Mouse (Mus musculus) midbrain, embryonic 14.5 days (tissue): ENCODE results near the gene Mgll. TPM values are rescaled to one million over a fixed set of nuclear protein-coding genes. Genes with fewer than 3 reads are reported as not detected.

Experiments used
- ATAC-seq: fragments of 200-750 bp; cut with Nextera tagmentation; 2 replicates; pipeline ENCODE4 v1.8.0; 2017; ENCODE audit warnings: moderate number of reproducible peaks, moderate library complexity; ENCODE audit not compliant: low FRiP score, low TSS enrichment
- DNase-seq: peaks from one replicate; pipeline ENCODE4 v3.0.0-alpha.2; 2015
- H3K27ac ChIP-seq: fragments of 300-500 bp; sonication (generic); replicated peaks from 2 replicates; pipeline ENCODE4 v1.5.1; 2014; ENCODE audit warnings: mild to moderate bottlenecking, low read depth, low read length, moderate library complexity
- H3K27me3 ChIP-seq: fragments of 300-500 bp; sonication (generic); 2 replicates; pipeline ENCODE4 v1.6.1; 2014; ENCODE audit warnings: low read length, control low read depth, mixed read lengths; ENCODE audit not compliant: control insufficient read depth, insufficient read depth
- H3K36me3 ChIP-seq: fragments of 300-500 bp; sonication (generic); 2 replicates; pipeline ENCODE4 v1.6.1; 2014; ENCODE audit warnings: low read length, control low read depth; ENCODE audit not compliant: control insufficient read depth, insufficient read depth
- H3K4me1 ChIP-seq: fragments of 300-500 bp; sonication (generic); 2 replicates; pipeline ENCODE4 v1.6.1; 2014; ENCODE audit warnings: mild to moderate bottlenecking, antibody characterized with exemption, low read length, control low read depth; ENCODE audit not compliant: control insufficient read depth, insufficient read depth
- H3K4me2 ChIP-seq: fragments of 300-500 bp; sonication (generic); 2 replicates; pipeline ENCODE4 v1.6.1; 2014; ENCODE audit warnings: mild to moderate bottlenecking, low read length, moderate library complexity
- H3K4me3 ChIP-seq: fragments of 300-500 bp; sonication (generic); replicated peaks from 2 replicates; pipeline ENCODE4 v1.5.1; 2014; ENCODE audit warnings: low read depth, low read length
- H3K9ac ChIP-seq: fragments of 300-500 bp; sonication (generic); replicated peaks from 2 replicates; pipeline ENCODE4 v1.6.1; 2014; ENCODE audit warnings: mild to moderate bottlenecking, low read length, moderate library complexity
- H3K9me3 ChIP-seq: fragments of 300-500 bp; sonication (generic); 2 replicates; pipeline ENCODE4 v1.6.1; 2016; ENCODE audit warnings: low read length, control low read depth, mixed read lengths; ENCODE audit not compliant: control insufficient read depth
- WGBS: fragments of 180-500 bp; shearing (Covaris S2); extraction: QIAGEN DNeasy Blood & Tissue Kit; methylation state at CpG from one replicate; pipeline ENCODE4 v1.1.7; 2014; 5-methylcytosine and 5-hydroxymethylcytosine counted together
- polyA plus RNA-seq: library from polyadenylated mRNA; unstranded; fragments of >200 nt; fragmentation: Nextera tagmentation; extraction: Ambion mirVana; gene quantifications from 2 replicates; pipeline ENCODE4 v1.2.1, GENCODE M21; 2014

Gene Mgll
- polyA plus RNA-seq, 1 experiment from 2014 or later = 21.5 TPM

GRCm38 (mm10) chr6:88690211-88690610 lies 34.0 kb upstream of the Mgll start:
- no peak overlapping the region for H3K27ac ChIP-seq
- no peak for DNase-seq
- H3K4me2 ChIP-seq = no peak overlapping the region

GRCm38 (mm10) chr6:88691361-88691760 lies 32.9 kb upstream of the Mgll start:
- ATAC-seq = no peak
- no peak for DNase-seq
- no peaks in the 10 kb centered on the region for H3K36me3 ChIP-seq
- no peaks in the 10 kb centered on the region for H3K4me1 ChIP-seq
- no peak overlapping the region for H3K9ac ChIP-seq
- no peaks in the 10 kb centered on the region for H3K9me3 ChIP-seq
- H3K27me3 ChIP-seq = no peaks in the 10 kb centered on the region
- H3K4me3 ChIP-seq = no peak overlapping the region
- no peak overlapping the region for H3K27ac ChIP-seq
- 76% methylated on average over 2 of the region's 2 CpGs for WGBS
- H3K4me2 ChIP-seq = no peak overlapping the region

More at GRCm38 (mm10) chr6:88690211-88690610, 34.0 kb upstream of the Mgll start:
- Histone ChIP-seq H3K9me3 (no peaks in the 10 kb centered on the region), H3K36me3 (no peaks in the 10 kb centered on the region), H3K4me1 (no peaks in the 10 kb centered on the region), H3K9ac (no peak overlapping the region), H3K27me3 (no peaks in the 10 kb centered on the region), H3K4me3 (no peak overlapping the region)
- WGBS = 68% methylated on average over 3 of the region's 3 CpGs
- no peak for ATAC-seq

DNA sequence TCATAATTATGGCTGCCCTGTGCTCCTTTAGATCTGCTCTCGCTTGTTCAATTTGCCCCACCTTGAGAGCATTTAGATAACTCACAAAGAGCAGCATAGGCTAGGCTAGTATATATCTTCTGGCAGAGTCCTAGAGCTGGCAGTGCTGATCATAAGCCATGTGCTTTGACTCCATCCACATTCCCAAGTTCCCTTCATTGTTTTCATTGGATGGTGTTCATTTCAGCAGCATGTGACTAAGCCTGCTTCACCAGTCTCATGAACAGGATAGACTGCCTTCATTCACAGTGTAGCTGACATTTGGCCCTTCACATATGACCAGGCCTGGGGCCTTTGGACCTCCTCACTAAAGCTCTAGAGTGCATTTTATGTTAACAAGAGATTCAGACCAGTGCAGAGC lies 21.3 kb upstream of the Mgll start:
- Histone ChIP-seq H3K4me2 (no peak overlapping the region), H3K4me3 (no peak overlapping the region), H3K36me3 (no peaks in the 10 kb centered on the region), H3K9ac (no peak overlapping the region), H3K27ac (no peak overlapping the region), H3K9me3 (no peaks in the 10 kb centered on the region), H3K4me1 (no peaks in the 10 kb centered on the region), H3K27me3 (no peaks in the 10 kb centered on the region)
- no peak for DNase-seq
- 90% methylated on average over 1 of the region's 1 CpGs for WGBS
- ATAC-seq = no peak

DNA sequence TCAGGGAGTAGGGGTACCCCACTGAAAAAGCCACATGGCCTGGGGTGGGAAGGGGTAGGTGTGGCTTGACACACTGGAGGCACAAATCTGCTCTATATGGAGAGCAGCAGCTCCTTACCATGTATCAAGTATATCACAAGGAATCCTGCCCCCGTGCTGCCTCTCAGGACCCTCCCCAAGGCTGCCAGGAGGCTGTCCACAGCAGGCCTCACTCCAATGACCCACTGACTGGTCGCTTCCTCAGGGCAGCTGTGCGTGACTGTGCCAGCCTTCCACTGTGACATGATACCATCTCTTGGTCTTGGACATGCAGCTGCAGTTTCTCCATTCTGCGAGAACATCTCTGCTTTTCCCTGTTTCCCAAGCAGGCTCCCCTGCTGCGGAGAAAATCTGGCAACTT lies 20.5 kb upstream of the Mgll start:
- Histone ChIP-seq H3K36me3 (no peaks in the 10 kb centered on the region), H3K9ac (no peak overlapping the region), H3K27ac (no peak overlapping the region), H3K4me1 (no peaks in the 10 kb centered on the region), H3K27me3 (no peaks in the 10 kb centered on the region), H3K4me2 (no peak overlapping the region), H3K4me3 (no peak overlapping the region), H3K9me3 (no peaks in the 10 kb centered on the region)
- DNase-seq (no peak), ATAC-seq (no peak)
- 85% methylated on average over 5 of the region's 5 CpGs for WGBS

GRCm38 (mm10) chr6:88708401-88709278 lies 15.6 kb upstream of the Mgll start:
- no peak overlapping the region for H3K4me3 ChIP-seq
- no peak for DNase-seq
- no peaks in the 10 kb centered on the region for H3K27me3 ChIP-seq
- no peak for ATAC-seq
- no peak overlapping the region for H3K27ac ChIP-seq
- H3K4me1 ChIP-seq = no peaks in the 10 kb centered on the region
- no peaks in the 10 kb centered on the region for H3K36me3 ChIP-seq
- WGBS = 75% methylated on average over 8 of the region's 8 CpGs
- no peaks in the 10 kb centered on the region for H3K9me3 ChIP-seq
- no peak overlapping the region for H3K9ac ChIP-seq
- H3K4me2 ChIP-seq = no peak overlapping the region

- no peak overlapping the region for H3K9ac ChIP-seq
- H3K27ac ChIP-seq = no peak overlapping the region
Measured at GRCm38 (mm10) chr6:88709279-88709575, 15.0 kb upstream of the Mgll start.

DNA sequence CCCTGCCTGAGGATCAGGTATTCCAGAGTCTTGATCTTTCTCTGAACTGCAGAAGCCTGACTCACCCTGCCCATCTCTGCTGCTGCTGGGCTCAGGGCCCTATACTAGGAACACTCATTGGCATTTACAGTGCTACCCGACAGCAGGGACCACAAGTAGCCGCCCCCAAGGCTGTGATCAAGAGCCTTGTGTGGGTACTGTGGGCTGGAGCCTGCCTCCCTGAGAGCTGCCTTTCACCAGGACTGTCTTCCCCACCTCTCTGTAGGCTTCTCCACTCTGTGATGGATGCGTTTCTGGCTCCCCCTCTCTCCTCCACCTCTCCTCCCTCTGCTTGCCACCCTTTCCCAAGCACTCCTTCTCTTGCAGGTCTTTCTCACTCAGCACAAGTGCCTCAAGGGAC lies 12.9 kb upstream of the Mgll start:
- Histone ChIP-seq H3K27me3 (no peaks in the 10 kb centered on the region), H3K4me3 (no peak overlapping the region), H3K27ac (no peak overlapping the region), H3K9ac (no peak overlapping the region), H3K4me1 (no peaks in the 10 kb centered on the region), H3K9me3 (no peaks in the 10 kb centered on the region), H3K4me2 (no peak overlapping the region), H3K36me3 (no peaks in the 10 kb centered on the region)
- WGBS = 79% methylated on average over 3 of the region's 3 CpGs
- DNase-seq = no peak
- no peak for ATAC-seq

More at GRCm38 (mm10) chr6:88709279-88709575, 15.0 kb upstream of the Mgll start:
- ATAC-seq (no peak), DNase-seq (no peak)
- H3K9me3 ChIP-seq = no peaks in the 10 kb centered on the region
- no peak overlapping the region for H3K4me2 ChIP-seq
- H3K27me3 ChIP-seq = no peaks in the 10 kb centered on the region
- no peaks in the 10 kb centered on the region for H3K4me1 ChIP-seq
- 88% methylated on average over 1 of the region's 1 CpGs for WGBS
- H3K36me3 ChIP-seq = no peaks in the 10 kb centered on the region
- no peak overlapping the region for H3K4me3 ChIP-seq

GRCm38 (mm10) chr6:88712083-88712482 lies 12.1 kb upstream of the Mgll start:
- DNase-seq = no peak
- 86% methylated on average over 4 of the region's 4 CpGs for WGBS
- Histone ChIP-seq H3K9me3 (no peaks in the 10 kb centered on the region), H3K9ac (no peak overlapping the region), H3K27me3 (no peaks in the 10 kb centered on the region), H3K4me1 (no peaks in the 10 kb centered on the region), H3K36me3 (no peaks in the 10 kb centered on the region), H3K4me3 (no peak overlapping the region), H3K27ac (no peak overlapping the region), H3K4me2 (no peak overlapping the region)
- ATAC-seq = no peak

- no peak for ATAC-seq
- Histone ChIP-seq H3K9ac (no peak overlapping the region), H3K9me3 (no peaks in the 10 kb centered on the region), H3K4me3 (no peak overlapping the region), H3K27ac (no peak overlapping the region), H3K36me3 (no peaks in the 10 kb centered on the region), H3K4me2 (no peak overlapping the region), H3K27me3 (no peaks in the 10 kb centered on the region), H3K4me1 (no peaks in the 10 kb centered on the region)
- DNase-seq = no peak
Measured at GRCm38 (mm10) chr6:88713320-88713719, 10.9 kb upstream of the Mgll start.
